Mouse (Mus musculus) myocyte (in vitro differentiated cells): ENCODE measurements around the gene Cfap221. TPM values are rescaled to one million over a fixed set of nuclear protein-coding genes. Genes with fewer than 3 reads are reported as not detected.

ENCODE experiments used
- H3K27me3 ChIP-seq: one replicate; pipeline ENCODE4 v1.6.1; 2011; ENCODE audit not compliant: control insufficient read depth, insufficient read depth, insufficient read length
- H3K36me3 ChIP-seq: one replicate; pipeline ENCODE4 v1.6.1; 2011; ENCODE audit not compliant: control insufficient read depth, insufficient read depth
- H3K4me2 ChIP-seq: one replicate; pipeline ENCODE4 v1.6.1; 2011; ENCODE audit warnings: low read depth, control low read depth
- H3K4me3 ChIP-seq: one replicate; pipeline ENCODE4 v1.5.1; 2011; ENCODE audit warnings: mild to moderate bottlenecking, control low read depth, moderate library complexity
- H3K79me2 ChIP-seq: one replicate; pipeline ENCODE4 v1.6.1; 2011; ENCODE audit not compliant: control insufficient read depth, insufficient read depth
- H3ac ChIP-seq: one replicate; pipeline ENCODE4 v1.6.1; 2011; ENCODE audit not compliant: control insufficient read depth, insufficient read length
- CEBPB ChIP-seq: IDR thresholded peaks from 2 replicates; pipeline ENCODE4 v1.6.1; 2011; ENCODE audit warnings: mild to moderate bottlenecking, moderate library complexity; ENCODE audit not compliant: poor library complexity, insufficient read depth, severe bottlenecking
- E2F4 ChIP-seq: IDR thresholded peaks from one replicate; pipeline ENCODE4 v1.6.1; 2011; ENCODE audit warnings: mild to moderate bottlenecking, control low read depth, moderate library complexity; ENCODE audit not compliant: insufficient read depth
- MAX ChIP-seq: IDR thresholded peaks from one replicate; pipeline ENCODE4 v1.6.1; 2011; ENCODE audit warnings: low read depth, mild to moderate bottlenecking, control low read depth
- MYOD1 ChIP-seq, 3 experiments: IDR thresholded peaks; one replicate each; pipeline ENCODE4 v1.6.1; 2011; ENCODE audit warnings: control low read depth in 2 of 3, low read depth in 2 of 3, mild to moderate bottlenecking in 2 of 3, moderate library complexity in 1 of 3; ENCODE audit not compliant: insufficient read length in 2 of 3, control insufficient read depth in 1 of 3
- MYOG ChIP-seq, 3 experiments: IDR thresholded peaks; one replicate each; pipeline ENCODE4 v1.6.1; 2011; ENCODE audit warnings: control low read depth in 2 of 3, low read depth in 2 of 3, mild to moderate bottlenecking in 2 of 3; ENCODE audit not compliant: insufficient read length in 2 of 3, control insufficient read depth in 1 of 3, insufficient read depth in 1 of 3
- POLR2A ChIP-seq: IDR thresholded peaks from one replicate; pipeline ENCODE4 v1.6.1; 2011; ENCODE audit warnings: low read depth, mild to moderate bottlenecking, control low read depth, moderate library complexity; ENCODE audit not compliant: insufficient read length
- POLR2AphosphoS2 ChIP-seq: IDR thresholded peaks from one replicate; pipeline ENCODE4 v1.6.1; 2011; ENCODE audit warnings: low read depth, control low read depth; ENCODE audit not compliant: insufficient read length
- REST ChIP-seq: IDR thresholded peaks from one replicate; pipeline ENCODE4 v1.6.1; 2011; ENCODE audit warnings: mild to moderate bottlenecking, control low read depth, moderate library complexity; ENCODE audit not compliant: insufficient read depth, insufficient read length
- SRF ChIP-seq: IDR thresholded peaks from one replicate; pipeline ENCODE4 v1.6.1; 2011; ENCODE audit warnings: low read depth; ENCODE audit not compliant: control insufficient read depth, insufficient read length
- TCF12 ChIP-seq: IDR thresholded peaks from one replicate; pipeline ENCODE4 v1.6.1; 2011; ENCODE audit warnings: mild to moderate bottlenecking, control low read depth; ENCODE audit not compliant: poor library complexity, insufficient read depth, severe bottlenecking
- TCF3 ChIP-seq: IDR thresholded peaks from one replicate; pipeline ENCODE4 v1.6.1; 2011; ENCODE audit warnings: low read depth, control low read depth; ENCODE audit not compliant: insufficient read length
- USF1 ChIP-seq: IDR thresholded peaks from one replicate; pipeline ENCODE4 v1.6.1; 2011; ENCODE audit warnings: low read depth, mild to moderate bottlenecking, control low read depth, moderate library complexity
- polyA plus RNA-seq: library from polyadenylated mRNA; unstranded; fragments of >200 nt; fragmentation: generic; extraction: Trizol; gene quantifications from one replicate; pipeline ENCODE4 v1.2.1, GENCODE M21; 2012; ENCODE audit warnings: missing spikeins

Cfap221 gene
- not detected for polyA plus RNA-seq

DNA sequence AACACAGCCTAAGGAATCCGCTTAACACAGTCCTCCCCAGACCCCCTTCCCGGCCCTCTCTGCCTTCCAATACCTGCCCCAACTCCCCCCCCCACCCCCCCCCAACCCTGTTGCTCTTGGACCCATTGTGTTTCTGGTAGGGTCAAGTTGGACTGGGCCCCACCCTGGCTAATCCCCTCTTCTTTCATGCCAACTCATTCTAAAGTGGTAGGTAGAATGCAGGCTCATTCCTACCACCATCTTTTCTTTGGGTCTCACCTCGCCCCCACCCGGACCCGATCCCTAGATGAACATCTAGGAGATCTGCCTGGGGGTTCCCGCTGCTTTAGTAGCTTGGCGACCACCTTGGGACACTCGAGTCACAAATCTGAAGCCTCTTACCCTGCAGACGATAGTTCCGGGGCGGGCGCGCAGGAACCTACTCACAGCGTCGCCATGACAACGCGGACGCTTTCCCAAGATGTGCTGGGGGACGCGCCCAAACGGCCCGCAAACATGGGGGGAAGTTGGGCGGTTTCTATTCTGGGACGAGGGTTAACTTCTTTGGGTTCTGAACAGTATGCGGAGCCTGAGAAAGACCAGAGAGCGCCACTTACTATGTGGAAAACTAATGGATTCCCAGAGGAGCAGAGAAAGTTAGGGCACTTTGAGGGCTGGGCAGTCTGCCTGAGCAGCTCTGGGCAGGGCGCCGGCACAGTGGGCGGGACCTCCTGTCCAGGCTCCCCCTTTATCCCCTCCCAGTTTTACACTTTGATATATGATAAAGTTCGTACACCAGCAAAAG is at the start of gene Cfap221:
Gene Cfap221, minus strand, starts transcription at position 437 of the 784 bp plus-strand sequence.
- no peak for TF ChIP-seq SRF
- TF ChIP-seq MYOD1 (IDR thresholded peaks at IDR 0.05; ENCODE audit: control insufficient read depth in 1 of 3, insufficient read length in 2 of 3, low read depth in 2 of 3): no peak
- TF ChIP-seq TCF12: no peak
- TF ChIP-seq MAX: no peak
- no peak for TF ChIP-seq POLR2AphosphoS2
- no peak for TF ChIP-seq TCF3
- no peak for TF ChIP-seq USF1
- TF ChIP-seq CEBPB: no peak
- TF ChIP-seq E2F4: no peak
- TF ChIP-seq POLR2A: no peak
- TF ChIP-seq REST: no peak
- Histone ChIP-seq H3K79me2 (no peaks in the 10 kb centered on the region), H3K4me2 (peak within 1 kb of the TSS; percentile 75), H3K27me3 (peaks cover 5% of the 10 kb centered on the region), H3ac (no peak within 1 kb of the TSS), H3K36me3 (no peaks in the 10 kb centered on the region), H3K4me3 (peak within 1 kb of the TSS; percentile 10)

DNA sequence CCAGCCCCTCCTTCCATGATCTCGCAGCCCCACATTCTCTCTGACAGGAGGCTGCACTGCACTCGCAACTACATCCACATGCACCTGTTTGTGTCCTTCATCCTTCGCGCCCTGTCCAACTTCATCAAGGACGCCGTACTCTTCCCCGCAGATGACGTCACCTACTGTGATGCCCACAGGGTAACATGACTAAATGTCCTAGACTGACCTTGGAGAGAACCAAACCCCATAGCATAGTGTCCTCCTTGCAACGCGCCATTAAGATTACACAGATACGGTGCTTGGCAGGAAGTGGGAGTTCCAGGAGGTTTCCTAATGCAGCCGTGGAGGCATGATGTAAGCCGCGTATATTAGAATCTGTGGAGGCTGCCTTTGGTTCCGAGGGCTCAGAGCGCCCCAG is 47.5 kb upstream of the Cfap221 start:
- Histone ChIP-seq H3K36me3 (no peaks in the 10 kb centered on the region), H3K4me3 (no peak overlapping the region), H3ac (no peak overlapping the region), H3K4me2 (peak overlapping the region; percentile 60), H3K27me3 (no peaks in the 10 kb centered on the region), H3K79me2 (no peaks in the 10 kb centered on the region)
- no peak for TF ChIP-seq POLR2A
- peak; percentile 19 to 99 (median 96) for TF ChIP-seq MYOD1 (IDR thresholded peaks at IDR 0.05; ENCODE audit: control insufficient read depth in 1 of 3, insufficient read length in 2 of 3, low read depth in 2 of 3)
- no peak for TF ChIP-seq MAX
- peak; percentile 8; the same call in 1 of the 2 replicates for TF ChIP-seq CEBPB

DNA sequence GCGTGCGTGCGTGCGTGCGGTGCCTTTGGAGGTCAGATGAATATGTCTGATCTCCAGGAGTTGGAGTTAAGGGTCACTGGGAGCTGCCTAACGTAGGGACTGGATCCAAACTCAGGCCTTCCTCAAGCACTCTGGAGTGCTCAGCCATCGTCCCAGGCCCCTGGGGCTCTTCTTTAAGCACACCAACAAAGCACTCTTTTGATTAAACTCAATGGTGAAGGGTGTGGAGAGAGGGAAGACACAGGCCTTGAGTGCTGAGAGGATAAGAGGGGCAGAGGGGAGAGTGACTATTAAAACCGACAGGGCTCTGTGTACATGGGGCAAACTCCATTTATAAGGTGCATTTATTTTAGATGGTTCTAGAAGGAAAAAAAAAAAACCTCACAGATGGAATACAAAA is 45.4 kb upstream of the Cfap221 start:
- Histone ChIP-seq H3K4me3 (no peak overlapping the region), H3K27me3 (no peaks in the 10 kb centered on the region), H3K36me3 (no peaks in the 10 kb centered on the region), H3K79me2 (no peaks in the 10 kb centered on the region), H3ac (no peak overlapping the region), H3K4me2 (no peak overlapping the region)
- no peak for TF ChIP-seq POLR2A

DNA sequence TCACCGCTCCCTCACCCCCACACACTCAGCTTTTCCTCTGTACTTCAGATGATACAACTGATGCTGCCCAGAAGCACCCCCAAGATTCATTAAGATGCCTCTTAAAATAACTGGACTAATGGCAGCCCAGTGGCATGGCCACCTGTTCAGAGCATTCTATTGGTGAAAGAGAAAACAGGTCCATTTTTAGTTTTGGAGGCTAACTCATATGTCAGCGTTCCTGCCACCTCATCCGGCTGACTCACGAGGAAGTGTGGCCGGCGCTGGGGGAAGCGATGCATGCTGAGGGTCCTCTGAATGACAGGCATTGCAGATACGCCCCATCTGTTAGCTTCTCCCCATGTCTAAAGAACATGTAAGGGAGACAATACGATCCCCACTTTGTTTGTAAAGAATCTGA is 41.6 kb upstream of the Cfap221 start:
- TF ChIP-seq TCF12 (peak; percentile 39), REST (no peak), SRF (no peak), MYOG (IDR thresholded peaks at IDR 0.05; ENCODE audit: control insufficient read depth in 1 of 3, insufficient read depth in 1 of 3, insufficient read length in 2 of 3, low read depth in 2 of 3) (peak in 2 of 3 experiments; percentile 61 to 70), E2F4 (no peak), MYOD1 (IDR thresholded peaks at IDR 0.05; ENCODE audit: control insufficient read depth in 1 of 3, insufficient read length in 2 of 3, low read depth in 2 of 3) (peak in 2 of 3 experiments; percentile 71 to 88)
- H3K4me2 ChIP-seq: peak overlapping the region; percentile 62
- no peaks in the 10 kb centered on the region for H3K79me2 ChIP-seq
- H3ac ChIP-seq: no peak overlapping the region
- no peaks in the 10 kb centered on the region for H3K27me3 ChIP-seq
- H3K36me3 ChIP-seq: no peaks in the 10 kb centered on the region
- no peak overlapping the region for H3K4me3 ChIP-seq

DNA sequence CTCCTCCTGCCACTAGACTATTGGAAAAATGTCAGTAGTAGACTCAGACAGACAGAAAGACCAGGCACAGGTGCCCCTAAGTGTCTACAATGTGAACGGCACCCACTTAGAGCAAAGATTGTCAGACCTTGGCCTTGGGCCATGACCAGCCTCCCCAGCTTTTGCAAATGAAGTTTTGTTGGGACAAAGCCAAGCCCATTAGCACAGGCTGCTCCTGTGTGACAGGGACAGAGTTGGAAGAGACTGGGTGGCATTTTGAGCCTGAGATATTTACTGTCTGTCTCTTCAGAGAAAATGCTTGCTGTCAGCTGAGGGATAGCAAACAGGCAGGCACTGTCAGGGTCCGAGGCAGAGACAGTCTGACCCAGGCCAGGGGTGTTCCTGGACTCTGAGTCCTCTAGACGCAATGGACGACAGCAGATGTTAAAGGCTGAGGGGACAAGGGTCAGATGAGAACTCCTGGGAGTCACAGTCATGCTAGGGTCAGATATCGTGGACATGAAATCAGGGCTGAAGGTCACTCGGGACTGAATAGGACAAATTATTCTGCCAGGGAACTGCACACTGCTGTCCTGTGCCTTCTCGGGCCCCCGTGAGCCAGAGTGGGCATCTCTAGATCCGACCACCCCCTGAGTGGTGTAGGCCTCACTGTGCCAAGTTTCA is 40.1 kb upstream of the Cfap221 start:
- no peak for TF ChIP-seq MYOG (IDR thresholded peaks at IDR 0.05; ENCODE audit: control insufficient read depth in 1 of 3, insufficient read depth in 1 of 3, insufficient read length in 2 of 3, low read depth in 2 of 3)
- TF ChIP-seq MYOD1 (IDR thresholded peaks at IDR 0.05; ENCODE audit: control insufficient read depth in 1 of 3, insufficient read length in 2 of 3, low read depth in 2 of 3): peak in 1 of 3 experiments; percentile 37
- H3ac ChIP-seq: no peak overlapping the region
- H3K27me3 ChIP-seq: no peaks in the 10 kb centered on the region
- no peak overlapping the region for H3K4me3 ChIP-seq
- no peaks in the 10 kb centered on the region for H3K36me3 ChIP-seq
- H3K79me2 ChIP-seq: no peaks in the 10 kb centered on the region
- H3K4me2 ChIP-seq: peak overlapping the region; percentile 62
